Mouse (Mus musculus) neural tube, embryonic 15.5 days (tissue): ENCODE measurements at regions not wholly inside any gene's neighbourhood (a gene's known extent, or its start where the extent isn't known, plus 50 kb on each side); places are given as distances from the start of the nearest gene placed in this dataset.

Experiments
- ATAC-seq: fragments of 200-750 bp; cut with Nextera tagmentation; 2 replicates; pipeline ENCODE4 v1.8.0; 2017; ENCODE audit warnings: mild to moderate bottlenecking, moderate TSS enrichment, moderate library complexity; ENCODE audit not compliant: low FRiP score
- H3K27ac ChIP-seq: fragments of 300-500 bp; sonication (generic); replicated peaks from 2 replicates; pipeline ENCODE4 v1.5.1; 2015; ENCODE audit warnings: mild to moderate bottlenecking, inconsistent platforms
- H3K27me3 ChIP-seq: fragments of 300-500 bp; sonication (generic); replicated peaks from 2 replicates; pipeline ENCODE4 v1.6.1; 2015; ENCODE audit warnings: inconsistent platforms
- H3K36me3 ChIP-seq: fragments of 300-500 bp; sonication (generic); 2 replicates; pipeline ENCODE4 v1.6.1; 2015; ENCODE audit warnings: inconsistent platforms
- H3K4me1 ChIP-seq: fragments of 300-500 bp; sonication (generic); 2 replicates; pipeline ENCODE4 v1.6.1; 2015; ENCODE audit warnings: inconsistent platforms
- H3K4me2 ChIP-seq: fragments of 300-500 bp; sonication (generic); 2 replicates; pipeline ENCODE4 v1.6.1; 2015; ENCODE audit warnings: inconsistent platforms, mild to moderate bottlenecking, moderate library complexity
- H3K4me3 ChIP-seq: fragments of 300-500 bp; sonication (generic); replicated peaks from 2 replicates; pipeline ENCODE4 v1.5.1; 2015; ENCODE audit warnings: mild to moderate bottlenecking, inconsistent platforms
- H3K9ac ChIP-seq: fragments of 300-500 bp; sonication (generic); replicated peaks from 2 replicates; pipeline ENCODE4 v1.6.1; 2015; ENCODE audit warnings: mild to moderate bottlenecking, inconsistent platforms
- H3K9me3 ChIP-seq: fragments of 300-500 bp; sonication (generic); replicated peaks from 2 replicates; pipeline ENCODE4 v1.6.1; 2016; ENCODE audit warnings: inconsistent platforms
- WGBS: fragments of 180-500 bp; shearing (Covaris S2); methylation state at CpG from one replicate; pipeline ENCODE4 v1.1.7; 2015; ENCODE audit warnings: mixed read lengths; 5-methylcytosine and 5-hydroxymethylcytosine counted together

GRCm38 (mm10) chr5:101032147-101032900 lies 186.8 kb downstream of the Gpat3 start:
- H3K9me3 ChIP-seq, result no peaks in the 10 kb centered on the region
- H3K36me3 ChIP-seq, result no peaks in the 10 kb centered on the region
- no peak overlapping the region for H3K4me2 ChIP-seq
- peak overlapping the region; percentile 48; the same call in 1 of the 2 replicates for H3K27ac ChIP-seq
- peaks cover 17% of the 10 kb centered on the region for H3K4me1 ChIP-seq
- WGBS, result 30% methylated on average over 12 of the region's 12 CpGs
- no peak overlapping the region for H3K4me3 ChIP-seq
- H3K9ac ChIP-seq, result no peak overlapping the region
- ATAC-seq, result peak; percentile 65
- peaks cover 4% of the 10 kb centered on the region; the same call in 1 of the 2 replicates for H3K27me3 ChIP-seq

DNA sequence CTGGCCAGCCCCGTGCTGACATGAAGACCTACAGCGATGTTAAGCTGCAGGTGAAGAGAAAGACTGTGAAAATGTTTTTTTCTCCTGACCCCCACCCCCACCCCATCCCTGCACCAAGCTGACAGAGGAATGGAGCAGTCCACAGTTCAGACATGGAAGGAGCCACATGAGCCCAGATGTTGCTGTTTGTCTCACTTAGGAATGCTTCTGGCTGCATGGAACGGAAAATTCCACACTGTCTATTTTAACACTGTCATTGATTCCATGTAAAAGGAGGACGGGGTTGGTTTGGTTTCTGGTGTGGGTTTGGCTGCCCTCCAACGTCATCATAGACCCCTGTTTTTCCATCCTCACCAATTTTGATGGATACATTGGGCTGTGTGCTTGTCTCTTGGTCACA lies 179.3 kb downstream of the Gpat3 start:
- Histone ChIP-seq H3K27ac (no peak overlapping the region), H3K4me1 (peaks cover 6% of the 10 kb centered on the region; the same call in 1 of the 2 replicates), H3K9me3 (no peaks in the 10 kb centered on the region), H3K27me3 (peaks cover 30% of the 10 kb centered on the region), H3K4me2 (no peak overlapping the region), H3K36me3 (no peaks in the 10 kb centered on the region), H3K9ac (no peak overlapping the region), H3K4me3 (no peak overlapping the region)
- ATAC-seq, result no peak
- WGBS, result 86% methylated on average over 5 of the region's 5 CpGs

DNA sequence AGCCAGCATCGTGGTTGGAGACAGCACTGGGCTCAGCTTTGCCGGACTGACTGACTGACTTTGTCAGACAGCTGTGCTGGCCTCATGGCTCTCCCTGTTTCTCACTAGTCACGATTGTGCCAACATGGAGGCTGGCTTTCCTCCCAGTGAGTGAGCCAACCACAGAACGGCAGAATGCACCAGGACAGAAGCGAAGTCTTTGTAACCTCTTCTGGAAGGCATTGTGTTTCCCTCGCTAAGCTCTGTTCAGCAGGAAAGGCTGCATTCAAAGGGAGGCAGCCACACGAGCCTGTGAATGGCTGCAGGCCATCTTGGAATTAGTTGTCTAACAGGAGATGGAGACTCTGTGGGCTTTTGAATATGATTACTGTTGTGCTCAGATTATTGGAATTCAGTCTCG lies 178.3 kb downstream of the Gpat3 start:
- H3K9ac ChIP-seq, result no peak overlapping the region
- peaks cover 6% of the 10 kb centered on the region; the same call in 1 of the 2 replicates for H3K4me1 ChIP-seq
- H3K9me3 ChIP-seq, result no peaks in the 10 kb centered on the region
- H3K4me2 ChIP-seq, result no peak overlapping the region
- 58% methylated on average over 8 of the region's 8 CpGs for WGBS
- ATAC-seq, result no peak
- H3K27me3 ChIP-seq, result peaks cover 37% of the 10 kb centered on the region
- no peaks in the 10 kb centered on the region for H3K36me3 ChIP-seq
- H3K27ac ChIP-seq, result no peak overlapping the region
- no peak overlapping the region for H3K4me3 ChIP-seq

GRCm38 (mm10) chr5:101020784-101021183 lies 175.3 kb downstream of the Gpat3 start:
- WGBS, result 8% methylated on average over 11 of the region's 11 CpGs

GRCm38 (mm10) chr5:101013844-101014243 lies 168.3 kb downstream of the Gpat3 start:
- Histone ChIP-seq H3K36me3 (no peaks in the 10 kb centered on the region), H3K27ac (no peak overlapping the region), H3K27me3 (peaks cover 13% of the 10 kb centered on the region), H3K4me1 (no peaks in the 10 kb centered on the region), H3K4me3 (no peak overlapping the region), H3K9me3 (no peaks in the 10 kb centered on the region), H3K4me2 (no peak overlapping the region), H3K9ac (no peak overlapping the region)
- no peak for ATAC-seq
- 75% methylated on average over 5 of the region's 5 CpGs for WGBS

More at GRCm38 (mm10) chr5:101020784-101021183, 175.3 kb downstream of the Gpat3 start:
- Histone ChIP-seq H3K27me3 (peaks cover 42% of the 10 kb centered on the region), H3K4me3 (no peak overlapping the region), H3K4me2 (0 out of 2 replicates have a peak overlapping the region, but pooled peaks have one; percentile 34), H3K36me3 (no peaks in the 10 kb centered on the region), H3K9ac (no peak overlapping the region), H3K9me3 (no peaks in the 10 kb centered on the region), H3K27ac (no peak overlapping the region), H3K4me1 (peaks cover 6% of the 10 kb centered on the region; the same call in 1 of the 2 replicates)
- peak; percentile 83; the same call in 1 of the 2 replicates for ATAC-seq

DNA sequence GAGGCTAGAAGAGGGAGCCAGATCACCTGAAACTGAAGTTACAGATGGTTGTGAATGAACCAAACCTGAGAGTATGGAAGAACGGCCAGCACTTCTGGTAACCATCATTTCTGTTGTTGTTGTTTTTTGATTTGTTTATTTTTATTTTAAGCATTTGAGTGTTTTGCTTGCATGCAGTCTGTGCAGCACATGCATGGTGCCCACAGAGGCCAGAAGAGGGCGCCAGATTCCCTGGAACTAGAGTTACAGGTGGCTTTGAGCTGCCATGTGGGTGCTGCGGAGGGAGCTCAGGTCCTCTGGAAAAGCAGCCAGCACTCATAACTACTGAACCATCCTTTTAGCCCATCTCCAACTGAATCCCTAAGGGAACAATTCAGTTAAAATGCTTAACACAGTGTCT lies 159.7 kb downstream of the Gpat3 start:
- H3K36me3 ChIP-seq, result no peaks in the 10 kb centered on the region
- ATAC-seq, result no peak
- H3K27ac ChIP-seq, result no peak overlapping the region
- H3K9me3 ChIP-seq, result no peaks in the 10 kb centered on the region
- WGBS, result 67% methylated on average over 3 of the region's 3 CpGs
- H3K9ac ChIP-seq, result no peak overlapping the region
- no peak overlapping the region for H3K4me3 ChIP-seq
- H3K27me3 ChIP-seq, result no peaks in the 10 kb centered on the region
- H3K4me2 ChIP-seq, result no peak overlapping the region
- H3K4me1 ChIP-seq, result no peaks in the 10 kb centered on the region

- no peaks in the 10 kb centered on the region for H3K4me1 ChIP-seq
- no peaks in the 10 kb centered on the region for H3K9me3 ChIP-seq
- H3K9ac ChIP-seq, result no peak overlapping the region
- no peak overlapping the region for H3K4me2 ChIP-seq
- H3K36me3 ChIP-seq, result no peaks in the 10 kb centered on the region
- no peaks in the 10 kb centered on the region for H3K27me3 ChIP-seq
- no peak overlapping the region for H3K27ac ChIP-seq
- no peak overlapping the region for H3K4me3 ChIP-seq
- no peak for ATAC-seq
- WGBS, result 92% methylated on average over 6 of the region's 6 CpGs
Measured at GRCm38 (mm10) chr5:101000436-101000835, 154.9 kb downstream of the Gpat3 start.

GRCm38 (mm10) chr5:100992365-100992764 lies 146.9 kb downstream of the Gpat3 start:
- Histone ChIP-seq H3K36me3 (no peaks in the 10 kb centered on the region), H3K4me2 (no peak overlapping the region), H3K9ac (no peak overlapping the region), H3K9me3 (no peaks in the 10 kb centered on the region), H3K27ac (no peak overlapping the region), H3K27me3 (no peaks in the 10 kb centered on the region), H3K4me1 (no peaks in the 10 kb centered on the region), H3K4me3 (no peak overlapping the region)
- no peak for ATAC-seq
- 81% methylated on average over 2 of the region's 2 CpGs for WGBS

- Histone ChIP-seq H3K9ac (no peak overlapping the region), H3K27me3 (no peaks in the 10 kb centered on the region), H3K9me3 (no peaks in the 10 kb centered on the region), H3K4me3 (no peak overlapping the region), H3K27ac (no peak overlapping the region), H3K4me2 (no peak overlapping the region), H3K36me3 (no peaks in the 10 kb centered on the region), H3K4me1 (no peaks in the 10 kb centered on the region)
- 19% methylated on average over 5 of the region's 5 CpGs for WGBS
- no peak for ATAC-seq
Measured at GRCm38 (mm10) chr5:100991626-100992025, 146.1 kb downstream of the Gpat3 start.

- Histone ChIP-seq H3K9ac (no peak overlapping the region), H3K36me3 (no peaks in the 10 kb centered on the region), H3K27me3 (no peaks in the 10 kb centered on the region), H3K4me1 (peaks cover 9% of the 10 kb centered on the region; the same call in 1 of the 2 replicates), H3K27ac (no peak overlapping the region), H3K9me3 (no peaks in the 10 kb centered on the region), H3K4me2 (peak overlapping the region; percentile 37), H3K4me3 (no peak overlapping the region)
- ATAC-seq, result no peak
- WGBS, result 26% methylated on average over 10 of the region's 10 CpGs
Measured at GRCm38 (mm10) chr5:100982573-100982936, 137.0 kb downstream of the Gpat3 start.

DNA sequence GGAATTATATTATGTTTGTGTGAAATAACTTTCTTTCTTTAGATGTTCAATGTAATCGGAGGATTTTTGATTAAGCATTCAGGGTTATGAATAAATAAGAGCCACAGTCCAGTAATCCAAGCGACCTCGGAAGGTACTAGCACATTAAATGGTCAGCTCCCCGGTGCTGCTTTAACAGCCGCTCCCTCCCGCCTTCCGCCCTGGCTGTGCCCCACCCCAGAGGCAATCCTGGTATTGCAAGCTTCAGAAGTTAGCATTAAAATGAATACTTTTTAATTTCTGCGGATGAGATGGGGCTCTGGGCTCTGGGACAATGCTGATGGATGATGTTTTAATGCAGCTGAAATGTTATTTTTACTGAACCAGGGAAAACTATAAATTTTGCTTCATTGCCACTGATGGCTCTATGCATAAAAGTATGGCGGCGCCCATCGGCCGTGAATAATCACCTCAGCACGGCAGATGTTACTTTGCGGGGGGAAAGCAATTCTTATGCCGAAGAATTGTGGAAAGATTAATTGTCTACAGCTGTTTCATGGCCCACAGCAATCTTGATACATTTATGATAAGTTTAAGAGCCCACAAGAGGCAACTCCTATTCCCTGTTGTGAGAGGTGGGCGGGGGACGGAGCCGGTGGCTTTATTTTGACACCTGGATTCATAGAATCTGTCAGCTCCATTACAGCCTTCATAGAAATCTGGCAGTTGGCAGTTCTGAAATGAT lies 136.5 kb downstream of the Gpat3 start:
- Histone ChIP-seq H3K4me1 (peaks cover 9% of the 10 kb centered on the region; the same call in 1 of the 2 replicates), H3K4me3 (no peak overlapping the region), H3K27me3 (no peaks in the 10 kb centered on the region), H3K9ac (no peak overlapping the region), H3K36me3 (no peaks in the 10 kb centered on the region), H3K9me3 (no peaks in the 10 kb centered on the region), H3K4me2 (peak overlapping the region; percentile 37), H3K27ac (no peak overlapping the region)
- 30% methylated on average over 18 of the region's 18 CpGs for WGBS
- peak; percentile 24; the same call in 1 of the 2 replicates for ATAC-seq

- Histone ChIP-seq H3K4me1 (no peaks in the 10 kb centered on the region), H3K9me3 (no peaks in the 10 kb centered on the region), H3K36me3 (no peaks in the 10 kb centered on the region), H3K9ac (no peak overlapping the region), H3K4me2 (no peak overlapping the region), H3K4me3 (no peak overlapping the region), H3K27ac (no peak overlapping the region), H3K27me3 (no peaks in the 10 kb centered on the region)
- no peak for ATAC-seq
- WGBS, result 47% methylated on average over 2 of the region's 2 CpGs
Measured at GRCm38 (mm10) chr5:100976736-100977135, 131.2 kb downstream of the Gpat3 start.
